13 mouse cellular contexts compared by ENCODE assay signal in genomic region chr11:82203706-82204105, GRCm38 (mm10).
"Had no signal": no experiment of that assay in that cellular context is flagged by ENCODE, and none has a peak within 500 bp of the region (broad histone marks: within the 10 kb centered on the region; RNA-seq: fewer than 3 reads in every experiment).

No protein-coding gene starts in this region.

- H3K36me3 ChIP-seq: limb, embryonic 12.5 days; liver, embryonic 13.5 days; midbrain, embryonic 15.5 days; neural tube, embryonic 13.5 days; stomach, embryonic 15.5 days had no signal

- ATAC-seq: liver, postnatal 0 days; midbrain, embryonic 15.5 days had no signal

- H3K27ac ChIP-seq: kidney, postnatal 0 days; limb, embryonic 12.5 days; liver, embryonic 13.5 days; midbrain, embryonic 15.5 days; neural tube, embryonic 13.5 days; stomach, embryonic 15.5 days had no signal

- H3K27me3 ChIP-seq: liver, embryonic 13.5 days; midbrain, embryonic 15.5 days; neural tube, embryonic 13.5 days; stomach, embryonic 15.5 days had no signal

- H3K9me3 ChIP-seq: limb, embryonic 12.5 days; liver, embryonic 13.5 days; midbrain, embryonic 15.5 days; neural tube, embryonic 13.5 days; stomach, embryonic 15.5 days had no signal

- DNase-seq: kidney, adult 9 months; kidney, postnatal 36 days; layer of hippocampus, adult 9-11 months; layer of hippocampus, postnatal 36 days; liver; liver, embryonic 13.5 days; liver, postnatal 0 days; right cerebral cortex, postnatal 14 days had no signal

- H3K4me1 ChIP-seq: liver, embryonic 13.5 days; midbrain, embryonic 15.5 days; stomach, embryonic 15.5 days had no signal

- H3K4me3 ChIP-seq: limb, embryonic 12.5 days; liver, embryonic 13.5 days; midbrain, embryonic 15.5 days; neural tube, embryonic 13.5 days; stomach, embryonic 15.5 days had no signal
